Mouse (Mus musculus) right cerebral cortex, postnatal 4 days (tissue): Measurements from ENCODE around the gene Hist1h2bf.
A peak's percentile ranks its signal among the peaks of the same experiment; 100 is the strongest.
"Not testable (repeated sequence)": the region's sequence is repeated elsewhere in the genome, so short reads cannot be mapped to it uniquely, and the experiment has no call there.

Experiments used
- DNase-seq: peaks from one replicate; pipeline ENCODE4 v3.0.0-alpha.2; 2022

The Hist1h2bf gene

GRCm38 (mm10) chr13:23542225-23542980 is 31.6 kb downstream of the Hist1h2bf start:
- not testable (repeated sequence) for DNase-seq

- no peak for DNase-seq
Measured at GRCm38 (mm10) chr13:23541497-23541896, 32.5 kb downstream of the Hist1h2bf start.

GRCm38 (mm10) chr13:23539821-23540220 is 34.2 kb downstream of the Hist1h2bf start:
- DNase-seq: not testable (repeated sequence)

- no peak for DNase-seq
Measured at GRCm38 (mm10) chr13:23538249-23538648, 35.7 kb downstream of the Hist1h2bf start.

- DNase-seq: no peak
Measured at GRCm38 (mm10) chr13:23537006-23537710, 36.8 kb downstream of the Hist1h2bf start.

GRCm38 (mm10) chr13:23536076-23536822 is 37.7 kb downstream of the Hist1h2bf start:
- DNase-seq: no peak

- DNase-seq: peak; percentile 87
Measured at GRCm38 (mm10) chr13:23535137-23536075, 38.6 kb downstream of the Hist1h2bf start, which contains the start of gene Hist1h3g. TSS of gene Hist1h3g (plus strand) at chr13:23535422.

GRCm38 (mm10) chr13:23534368-23535131 is 39.4 kb downstream of the Hist1h2bf start:
- no peak for DNase-seq

- peak; percentile 51 for DNase-seq
Measured at GRCm38 (mm10) chr13:23533560-23534367, 40.2 kb downstream of the Hist1h2bf start, which contains the start of gene Hist1h2af. TSS of gene Hist1h2af (plus strand) at chr13:23533906.

GRCm38 (mm10) chr13:23532262-23533075 is 41.5 kb downstream of the Hist1h2bf start:
- no peak for DNase-seq

GRCm38 (mm10) chr13:23530901-23531875 is 42.8 kb downstream of the Hist1h2bf start, which contains the start of gene Hist1h4h:
TSS of gene Hist1h4h (plus strand) at chr13:23531050.
- DNase-seq: peak; percentile 88

- DNase-seq: peak; percentile 60
Measured at GRCm38 (mm10) chr13:23530181-23530900, 43.7 kb downstream of the Hist1h2bf start.

- DNase-seq: no peak
Measured at GRCm38 (mm10) chr13:23529480-23530165, 44.4 kb downstream of the Hist1h2bf start.

GRCm38 (mm10) chr13:23529005-23529404 is 45.0 kb downstream of the Hist1h2bf start:
- DNase-seq: no peak

GRCm38 (mm10) chr13:23526312-23526711 is 47.7 kb downstream of the Hist1h2bf start:
- DNase-seq: peak; percentile 95

- no peak for DNase-seq
Measured at GRCm38 (mm10) chr13:23525901-23526300, 48.1 kb downstream of the Hist1h2bf start.

GRCm38 (mm10) chr13:23524654-23525053 is 49.3 kb downstream of the Hist1h2bf start:
- peak; percentile 82 for DNase-seq
